Mouse (Mus musculus): ENCODE results near the gene Fam219b.

Gene Fam219b

DNA sequence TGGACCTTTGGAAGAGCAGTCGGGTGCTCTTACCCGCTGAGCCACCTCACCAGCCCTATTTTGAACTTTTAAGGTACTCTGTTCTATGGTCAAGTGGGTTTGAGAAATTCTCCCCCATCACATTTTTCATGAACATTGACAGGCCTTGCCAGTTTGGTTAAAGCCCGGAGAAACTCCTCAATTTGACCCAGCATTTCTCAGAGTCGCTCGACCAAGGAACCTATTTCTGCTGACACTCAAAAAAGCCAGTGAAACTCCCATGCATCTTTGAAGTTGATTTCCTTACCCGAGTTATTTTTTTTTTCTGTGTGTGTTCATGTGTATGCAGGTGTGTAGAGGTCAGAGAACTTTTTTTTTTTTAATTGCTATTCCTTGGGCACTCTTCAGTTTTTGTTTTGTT is 27.3 kb downstream of the Fam219b start:
- no peak for DNase-seq (ENCODE audit: low spot score)

DNA sequence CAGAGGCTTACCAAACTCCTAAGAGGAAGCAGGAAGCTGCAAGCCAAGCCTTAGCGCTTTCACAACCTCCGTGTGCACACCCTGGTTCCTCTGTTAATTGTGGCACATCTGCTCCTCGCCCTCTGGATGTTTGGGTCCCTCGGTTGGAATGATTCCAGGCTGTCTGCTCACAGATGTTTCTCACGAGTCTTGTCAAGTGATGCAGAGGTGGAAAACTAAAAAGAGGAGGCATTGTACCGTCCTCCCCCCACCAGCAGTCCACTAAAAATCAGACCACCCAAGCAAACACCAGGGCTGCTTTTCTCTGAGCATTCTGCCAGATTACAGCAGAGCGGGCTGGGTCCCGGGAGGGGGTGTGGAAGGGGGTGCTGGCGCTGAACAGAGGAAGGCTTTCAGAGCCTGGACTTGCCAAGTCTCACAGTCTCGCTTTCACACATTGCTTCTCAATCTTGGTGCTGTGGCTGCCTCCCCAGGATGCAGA is 28.5 kb downstream of the Fam219b start:
- DNase-seq (ENCODE audit: low spot score) = no peak

DNA sequence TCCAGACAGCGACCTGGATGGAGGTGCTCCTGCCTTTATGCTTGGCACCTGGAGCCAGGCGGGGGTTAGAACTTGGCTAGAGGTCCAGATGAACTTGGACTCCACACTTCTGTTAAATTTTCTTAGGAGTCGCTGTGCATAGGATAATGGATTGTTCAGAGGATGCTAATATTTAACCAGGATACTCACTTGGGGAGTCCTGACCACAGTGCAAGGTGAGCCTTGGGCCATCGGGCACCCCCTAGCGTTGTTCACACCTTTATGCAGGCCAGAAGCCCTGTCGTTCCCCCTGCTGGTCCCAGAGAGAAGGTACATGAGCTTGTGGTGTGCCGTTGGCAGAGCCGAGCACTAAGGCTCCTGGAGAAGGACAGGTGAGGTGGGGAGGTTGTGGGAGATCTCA is 29.5 kb downstream of the Fam219b start:
- no peak for DNase-seq (ENCODE audit: low spot score)

GRCm38 (mm10) chr9:57568500-57568899 is 31.2 kb downstream of the Fam219b start:
- DNase-seq (ENCODE audit: low spot score) = no peak

DNA sequence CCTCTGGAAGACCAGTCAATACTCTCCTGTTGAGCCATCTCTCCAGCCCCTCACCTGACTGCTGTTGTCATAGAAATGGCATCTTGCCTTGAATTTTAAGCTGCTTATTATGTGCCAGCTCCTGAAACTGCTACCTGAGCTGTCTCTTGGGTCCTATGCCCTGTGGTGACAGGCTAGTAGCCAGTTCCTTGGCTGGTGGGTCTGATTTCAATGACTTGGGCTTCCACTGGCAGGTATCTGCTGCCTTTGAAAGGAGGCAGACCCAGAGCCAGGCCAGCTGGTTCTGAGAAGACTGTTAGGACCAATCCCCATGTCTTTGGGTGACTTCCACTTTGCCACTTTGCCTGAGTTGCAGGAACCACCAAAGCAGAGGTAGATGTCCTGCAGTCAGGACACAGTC is 37.1 kb downstream of the Fam219b start:
- DNase-seq (ENCODE audit: low spot score) = no peak

- no peak for DNase-seq (ENCODE audit: low spot score)
Observed at GRCm38 (mm10) chr9:57575577-57575976, 38.2 kb downstream of the Fam219b start.

DNA sequence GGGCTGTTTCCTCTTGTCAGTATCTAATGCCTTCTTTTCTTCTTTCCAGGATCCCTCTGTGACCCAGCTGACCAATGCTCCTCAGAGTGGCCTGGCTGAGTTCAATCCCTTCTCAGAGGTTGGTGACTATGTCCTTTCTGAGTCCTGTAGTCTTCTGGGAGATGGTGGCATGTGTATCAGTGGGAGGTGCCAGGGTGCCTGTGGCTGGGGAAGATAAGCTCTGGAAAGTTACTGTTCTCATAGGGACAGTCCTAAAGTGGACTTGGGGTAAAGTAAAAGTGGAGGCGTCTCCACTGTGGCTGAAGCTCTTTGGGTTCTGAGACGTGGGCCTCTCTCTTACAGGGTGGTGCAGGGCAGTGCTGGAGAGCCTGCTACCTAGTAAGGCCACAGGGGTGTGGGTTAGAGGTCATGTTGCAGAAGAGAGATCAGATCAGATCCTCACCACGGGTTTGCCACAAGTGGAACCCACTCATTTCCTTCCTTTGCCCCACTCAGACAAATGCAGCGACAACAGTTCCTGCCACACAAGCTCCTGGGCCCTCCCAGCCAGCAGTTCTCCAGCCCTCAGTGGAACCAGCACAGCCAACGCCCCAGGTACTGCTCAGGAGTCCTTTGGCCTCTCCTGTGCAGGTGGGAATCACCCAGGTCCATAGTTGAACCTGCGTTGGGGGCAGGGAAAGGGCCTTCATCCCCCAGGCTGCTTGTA is 40.0 kb downstream of the Fam219b start:
- DNase-seq (ENCODE audit: low spot score) = no peak

DNA sequence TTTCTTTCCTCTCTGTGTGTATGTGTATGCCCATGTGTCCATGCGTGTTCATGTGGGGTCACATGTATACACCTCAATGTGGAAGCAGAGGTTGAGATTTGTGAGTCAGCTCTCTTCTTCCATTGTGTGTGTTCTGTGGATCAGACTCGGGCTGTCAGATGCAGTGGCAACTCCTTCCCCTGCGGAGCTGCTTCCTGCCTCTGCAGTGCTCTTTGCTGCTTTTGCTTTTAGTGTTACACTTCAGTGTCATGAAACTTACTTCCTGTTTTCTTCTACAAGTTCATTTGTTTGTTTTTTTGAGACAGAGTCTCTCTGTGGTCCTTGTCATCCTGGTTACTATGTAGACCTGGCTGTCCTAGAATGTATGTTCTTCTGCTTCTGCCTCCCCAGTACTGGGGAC is 47.7 kb downstream of the Fam219b start:
- no peak for DNase-seq (ENCODE audit: low spot score)

GRCm38 (mm10) chr9:57589224-57590126 is 52.1 kb downstream of the Fam219b start, which contains the start of gene Ulk3:
Gene Ulk3 (plus strand): TSS chr9:57589452.
- peak; percentile 74 for DNase-seq (ENCODE audit: low spot score)

DNA sequence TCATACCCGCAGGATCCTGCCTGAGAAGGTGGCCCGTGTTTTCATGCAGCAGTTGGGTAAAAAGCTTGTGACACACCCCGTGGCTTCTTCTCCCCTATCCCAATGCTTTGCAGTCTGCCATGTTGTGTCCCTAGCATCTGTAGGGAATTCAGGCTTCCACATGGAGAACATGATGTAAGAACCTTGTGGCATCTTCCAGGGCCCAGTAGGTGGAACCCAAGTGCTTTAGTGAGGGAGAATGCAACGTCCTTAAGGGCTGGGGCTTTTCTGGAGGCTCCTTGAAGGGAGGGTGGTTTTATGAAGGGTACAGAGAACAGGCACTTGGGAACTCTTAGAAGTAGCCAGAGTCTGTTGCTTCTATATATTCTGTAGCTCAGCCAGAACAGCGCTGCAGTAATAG is 53.4 kb downstream of the Fam219b start:
- DNase-seq (ENCODE audit: low spot score) = no peak
